Mouse (Mus musculus) cerebellum, adult (tissue): ENCODE data around the gene Nexn.
A peak's percentile ranks its signal among the peaks of the same experiment; 100 is the strongest.
"Not testable (repeated sequence)": the region's sequence is repeated elsewhere in the genome, so short reads cannot be mapped to it uniquely, and the experiment has no call there.

Experiments used
- ATAC-seq: cut with Nextera tagmentation; 2 replicates; pipeline ENCODE4 v1.9.2; 2017; ENCODE audit warnings: mild to moderate bottlenecking, moderate library complexity, mixed read lengths; ENCODE audit not compliant: insufficient number of reproducible peaks, low FRiP score, low TSS enrichment

Gene Nexn

GRCm38 (mm10) chr3:152266036-152266421, at the start of gene Nexn:
TSS of gene Nexn (minus strand) at chr3:152266350.
- ATAC-seq, result no peak

DNA sequence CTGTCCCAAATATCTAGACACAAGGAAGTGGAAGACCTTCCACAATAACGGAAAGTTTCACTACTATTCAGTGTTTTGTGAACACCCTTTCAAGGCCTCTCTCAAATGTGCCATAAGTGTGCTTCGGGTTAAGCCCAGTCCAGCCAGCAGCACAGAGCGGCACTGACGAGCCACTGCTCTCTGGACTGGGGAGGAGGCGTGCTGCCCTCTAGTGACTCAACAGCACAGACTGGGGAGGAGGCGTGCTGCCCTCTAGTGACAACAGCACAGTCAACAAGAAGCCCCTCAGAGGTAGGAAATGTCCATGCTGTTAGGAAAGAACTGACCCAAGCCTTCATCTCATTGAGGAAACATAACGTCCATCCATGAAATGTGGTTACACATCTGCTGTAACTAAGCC, 49.5 kb upstream of the Nexn start:
- peak; percentile 96 for ATAC-seq

DNA sequence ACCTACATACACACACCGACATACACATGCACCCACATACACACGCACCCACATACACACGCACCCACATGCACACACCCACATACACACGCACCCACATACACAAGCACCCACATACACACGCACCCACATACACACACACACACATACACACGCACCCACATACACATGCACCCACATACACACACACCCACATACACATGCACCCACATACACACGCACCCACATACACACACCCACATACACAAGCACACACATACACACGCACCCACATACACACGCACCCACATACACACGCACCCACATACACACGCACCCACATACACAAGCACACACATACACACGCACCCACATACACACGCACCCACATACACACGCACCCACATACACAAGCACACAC, 48.5 kb upstream of the Nexn start:
- not testable (repeated sequence) for ATAC-seq

DNA sequence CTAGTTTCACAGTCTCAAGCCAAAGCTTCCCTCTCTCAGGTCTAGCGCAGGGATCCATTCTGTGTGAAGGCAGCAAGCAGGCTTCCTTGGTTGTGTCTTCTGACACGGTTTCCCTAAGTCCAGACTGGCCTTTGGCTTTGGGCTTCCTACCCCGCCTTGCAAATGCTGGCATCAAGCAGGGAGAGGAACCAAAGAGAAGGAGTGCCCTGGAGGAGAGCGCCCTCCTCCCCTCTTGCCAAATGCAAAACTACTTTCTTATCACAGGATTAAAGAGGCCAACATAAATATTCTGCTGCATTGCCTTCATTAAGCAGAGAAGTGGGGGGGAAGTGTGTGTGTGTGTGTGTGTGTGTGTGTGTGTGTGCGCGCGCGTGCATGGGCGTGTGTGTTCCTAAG, 43.1 kb upstream of the Nexn start:
- no peak for ATAC-seq

DNA sequence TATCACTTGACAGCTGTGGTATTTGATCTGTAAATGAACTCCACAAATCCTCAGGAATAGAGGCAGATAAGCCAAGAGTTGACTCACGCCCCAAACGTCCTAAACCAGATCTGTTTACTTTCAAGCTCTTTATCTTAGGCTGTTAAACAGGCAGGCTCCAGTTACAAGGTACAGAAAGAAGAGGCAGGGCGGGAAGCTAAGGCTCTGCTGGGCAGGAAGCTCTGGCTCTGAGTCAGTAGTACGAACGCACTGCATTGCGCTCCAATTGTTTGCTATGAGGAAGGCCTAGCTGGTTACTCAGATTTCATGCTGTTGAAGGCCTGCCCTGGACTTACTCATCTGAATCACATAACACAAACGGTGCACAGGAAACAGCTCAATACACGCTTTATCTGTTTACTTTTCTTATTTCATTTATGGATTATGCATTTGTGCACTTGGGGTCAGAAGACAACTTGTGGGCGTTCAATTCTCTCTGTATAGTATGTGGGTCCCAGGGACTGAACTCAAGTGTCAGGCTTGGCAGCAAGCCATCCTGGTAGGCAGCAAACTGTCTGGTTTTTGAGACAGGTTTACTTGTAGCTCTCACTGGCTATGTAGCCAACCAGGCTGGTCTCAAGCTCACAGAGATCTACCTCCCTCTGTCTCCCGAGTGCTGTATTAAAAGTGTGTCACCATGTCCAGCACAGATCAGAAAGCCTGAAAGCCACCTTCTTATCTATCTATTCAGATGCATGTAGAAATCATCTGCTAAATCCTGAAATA, 42.5 kb upstream of the Nexn start:
- ATAC-seq, result no peak

DNA sequence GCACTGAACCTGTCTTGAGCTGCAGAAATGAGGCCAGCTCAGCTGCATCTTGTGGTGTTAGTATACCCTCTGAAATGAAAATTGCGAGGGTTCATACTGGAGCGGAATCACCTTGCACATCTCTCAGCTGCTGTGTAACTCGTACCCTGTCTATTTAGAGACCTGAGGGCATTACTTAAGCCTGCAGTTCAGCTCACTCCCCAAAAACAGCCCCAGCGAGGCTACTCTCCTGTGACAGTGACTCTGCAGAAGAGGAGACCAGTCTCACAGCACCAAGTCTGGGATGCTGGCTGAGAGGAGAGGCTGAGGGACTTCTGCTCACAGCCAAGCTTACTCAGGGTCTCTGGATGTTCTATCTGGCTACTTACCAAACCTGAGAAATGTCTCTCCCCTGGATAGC, 39.8 kb upstream of the Nexn start:
- ATAC-seq, result no peak

GRCm38 (mm10) chr3:152305080-152305479, 38.9 kb upstream of the Nexn start:
- ATAC-seq, result no peak

DNA sequence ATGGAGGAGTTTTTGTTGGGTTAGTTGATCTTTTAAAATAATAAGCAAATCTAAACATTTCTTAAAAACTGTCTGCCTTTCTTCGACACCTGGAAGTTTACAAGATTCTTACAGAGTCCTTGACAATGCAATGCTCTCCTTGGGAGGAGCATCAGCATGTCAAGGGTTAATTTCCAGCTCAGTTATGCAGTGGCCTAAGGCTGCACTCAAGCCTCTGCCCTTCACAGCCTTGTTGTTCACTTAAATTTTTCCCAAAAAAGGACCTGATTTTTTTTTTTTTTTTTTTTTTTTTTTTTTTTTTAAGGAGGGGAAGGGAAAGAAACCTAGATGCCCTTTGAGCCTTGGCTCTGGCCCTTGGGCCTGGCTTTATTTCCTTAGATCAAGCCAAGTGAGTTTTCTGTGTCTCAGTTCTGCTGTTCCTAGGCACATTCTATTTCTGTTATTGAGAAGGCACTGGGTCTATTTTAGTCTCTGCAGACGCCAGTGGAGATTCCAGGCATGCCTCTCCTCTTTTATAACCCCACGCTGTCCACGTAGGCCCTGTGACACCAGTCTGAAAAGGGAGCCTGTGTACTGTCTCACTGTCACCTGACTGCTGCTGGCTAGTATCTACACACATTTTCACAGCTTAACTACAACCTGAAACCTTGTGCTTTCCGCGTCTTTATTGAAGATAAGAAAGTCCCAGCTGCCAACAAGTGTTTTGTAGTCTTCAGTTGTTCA, 38.1 kb upstream of the Nexn start:
- no peak for ATAC-seq

GRCm38 (mm10) chr3:152302991-152303390, 36.8 kb upstream of the Nexn start:
- no peak for ATAC-seq

GRCm38 (mm10) chr3:152300376-152301337, 34.5 kb upstream of the Nexn start:
- no peak for ATAC-seq

DNA sequence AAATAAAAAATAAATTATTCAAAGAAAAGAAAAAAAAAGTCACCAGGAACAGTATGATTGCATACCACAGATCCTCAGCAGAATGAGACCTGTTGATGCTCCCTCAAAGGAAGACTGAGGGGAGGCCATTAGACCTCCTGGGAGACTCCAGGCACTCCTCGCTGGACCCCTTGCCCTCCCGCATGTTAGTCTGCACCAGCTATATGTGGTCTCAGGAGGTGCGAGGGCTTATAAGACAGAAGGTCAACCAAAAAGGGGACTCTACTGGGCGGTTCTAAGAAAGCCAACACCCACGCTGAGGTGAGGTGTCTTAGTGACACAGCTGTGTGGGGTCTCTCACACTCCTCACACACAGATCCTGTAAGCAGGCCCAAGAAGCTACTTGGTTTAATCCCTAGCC, 29.7 kb upstream of the Nexn start:
- ATAC-seq, result no peak

- no peak for ATAC-seq
Measured at GRCm38 (mm10) chr3:152294400-152294799, 28.2 kb upstream of the Nexn start.

- no peak for ATAC-seq
Measured at GRCm38 (mm10) chr3:152293530-152294181, 27.5 kb upstream of the Nexn start.

DNA sequence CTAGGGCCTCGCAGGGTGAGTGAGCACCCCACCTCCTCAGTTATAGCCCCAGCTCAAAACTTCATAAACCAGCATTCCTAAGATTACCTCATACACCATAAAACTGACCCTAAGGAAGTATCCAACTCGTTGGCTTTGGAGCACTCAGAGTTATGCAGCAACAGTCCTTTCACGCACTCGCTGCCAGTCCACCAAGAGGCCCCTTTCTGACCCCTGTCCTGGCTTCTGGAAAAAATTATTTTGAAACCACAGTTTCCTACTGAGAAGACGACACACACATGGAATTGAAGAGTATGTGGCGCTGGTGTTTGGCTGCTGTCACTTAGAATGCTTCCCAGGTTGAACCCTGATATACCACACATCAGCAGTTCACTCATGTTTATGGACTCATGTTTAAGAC, 25.7 kb upstream of the Nexn start:
- no peak for ATAC-seq

DNA sequence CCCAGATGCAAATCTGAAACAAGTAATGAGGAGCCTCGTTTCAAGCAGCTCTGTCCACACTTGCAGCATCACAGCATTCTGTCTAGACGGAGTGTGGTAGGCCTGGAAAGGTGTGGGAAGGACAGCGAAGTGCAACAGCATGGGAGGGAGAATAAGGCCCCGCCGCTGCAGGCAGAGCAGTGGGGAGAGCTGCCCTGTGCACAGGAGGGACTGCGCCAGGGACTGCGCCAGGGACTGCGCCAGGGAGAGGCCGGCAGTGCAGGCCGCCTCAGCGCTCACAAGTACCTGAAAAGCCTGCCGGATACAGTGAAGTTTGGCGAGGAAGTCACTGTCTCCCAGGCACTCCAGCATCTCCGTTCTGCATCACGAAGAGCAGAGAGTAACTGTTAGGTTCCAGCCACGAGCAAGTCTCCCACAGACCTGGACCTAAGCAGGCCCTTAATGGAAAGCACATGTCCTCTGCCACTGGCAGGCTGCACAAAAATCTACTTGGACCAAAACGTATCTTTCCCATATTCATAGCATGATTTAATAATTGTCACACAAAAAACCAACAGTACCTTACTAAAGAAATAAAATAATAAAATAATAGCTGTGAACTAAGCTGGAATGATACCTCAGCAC, 24.1 kb upstream of the Nexn start:
- no peak for ATAC-seq

- ATAC-seq, result no peak
Measured at GRCm38 (mm10) chr3:152288740-152289139, 22.6 kb upstream of the Nexn start.

DNA sequence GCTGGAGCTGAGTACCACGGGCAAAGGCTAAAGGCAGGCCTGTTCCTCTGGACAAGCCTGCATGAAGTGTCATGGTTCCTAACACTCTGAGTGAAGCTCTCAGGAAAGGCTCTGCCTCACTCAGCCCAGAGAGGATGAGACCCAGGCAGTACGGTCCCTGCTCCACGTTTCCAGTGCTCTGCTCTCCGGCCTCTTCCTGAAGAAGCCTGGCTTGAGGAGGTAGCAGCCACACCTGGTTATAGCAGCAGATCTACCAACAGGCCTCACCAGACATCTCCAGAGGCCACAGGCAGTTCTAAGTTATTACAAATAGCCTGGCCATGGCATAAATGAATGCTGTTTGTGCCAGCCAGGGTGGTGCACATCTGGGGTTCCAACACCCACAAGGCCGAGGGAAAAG, 22.1 kb upstream of the Nexn start:
- ATAC-seq, result no peak

DNA sequence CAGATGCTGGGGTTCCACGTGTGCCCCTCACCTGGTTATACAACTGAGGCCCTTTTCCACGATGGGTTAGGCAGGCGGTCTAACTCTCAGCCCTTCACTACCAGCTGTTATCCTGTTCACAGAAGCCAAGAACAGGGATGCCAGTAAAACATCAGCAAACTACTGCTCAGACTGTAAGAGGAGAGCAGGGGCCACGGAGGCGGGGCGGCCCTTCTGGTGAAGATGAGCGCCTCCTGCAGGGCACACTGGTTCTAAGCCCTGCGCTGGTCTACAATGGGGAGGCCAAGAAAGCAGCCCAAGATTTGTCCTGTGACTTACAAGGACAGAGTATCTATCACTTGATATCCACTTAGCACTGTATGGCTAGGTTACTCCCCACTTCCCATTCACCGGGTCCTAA, 21.7 kb upstream of the Nexn start:
- no peak for ATAC-seq

DNA sequence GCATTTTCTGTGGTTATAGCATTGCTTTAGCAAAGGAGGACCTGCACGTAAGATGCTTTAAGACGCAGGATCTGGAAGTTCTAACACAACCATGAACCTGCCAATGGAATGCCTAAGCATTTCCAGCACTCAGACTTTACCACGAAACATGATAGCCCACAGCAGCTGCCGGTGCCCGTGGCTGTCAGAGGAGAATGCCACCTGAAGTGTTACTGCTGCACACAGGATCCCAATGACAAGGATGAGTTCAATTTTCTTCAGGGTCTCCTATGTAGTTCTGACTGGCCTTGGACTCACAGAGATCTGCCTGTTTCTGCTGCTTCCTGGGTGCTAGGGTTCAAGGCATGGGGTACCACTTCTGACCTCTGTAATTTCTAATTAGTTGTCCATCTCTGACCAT, 18.6 kb upstream of the Nexn start:
- no peak for ATAC-seq

DNA sequence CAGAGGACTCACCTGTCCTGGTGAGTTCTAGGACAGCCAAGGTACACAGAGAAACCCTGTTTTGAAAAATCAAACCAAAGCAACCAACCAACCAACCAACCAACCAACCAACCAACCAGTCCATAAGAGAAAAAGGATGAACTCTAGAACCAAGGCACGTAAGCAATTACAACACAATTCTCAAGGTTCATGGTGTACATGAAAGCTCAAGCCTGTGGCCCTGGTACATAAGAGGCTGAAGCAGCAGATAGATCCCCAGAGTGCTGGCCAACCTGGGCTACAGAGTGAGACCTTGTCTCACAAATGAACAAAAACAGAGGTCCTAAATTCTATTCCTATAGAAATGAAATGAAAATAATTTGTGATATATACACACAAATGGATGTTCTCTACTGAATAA, 18.2 kb upstream of the Nexn start:
- ATAC-seq, result no peak
